Mouse (Mus musculus) splenic B cell, adult 2 months (primary cell): ENCODE results near the gene Shb.
"Not testable (repeated sequence)": the region's sequence is repeated elsewhere in the genome, so short reads cannot be mapped to it uniquely, and the experiment has no call there.

ENCODE experiments used
- DNase-seq: peaks from one replicate; pipeline ENCODE4 v3.0.0-alpha.2; 2011; ENCODE audit warnings: low read depth, low spot score
- H3K27me3 ChIP-seq: 2 replicates; pipeline ENCODE4 v1.6.1; 2012; ENCODE audit warnings: mild to moderate bottlenecking, low read length, moderate library complexity, mixed read lengths; ENCODE audit not compliant: control insufficient read depth, poor library complexity, insufficient read depth, severe bottlenecking
- H3K36me3 ChIP-seq: 2 replicates; pipeline ENCODE4 v1.6.1; 2012; ENCODE audit warnings: mild to moderate bottlenecking, low read length, moderate library complexity, mixed read lengths; ENCODE audit not compliant: control insufficient read depth, poor library complexity, insufficient read depth, severe bottlenecking

Shb gene

GRCm38 (mm10) chr4:45408427-45409132, 123.7 kb downstream of the Shb start, which contains the start of gene Slc25a51:
TSS of gene Slc25a51 (minus strand) at chr4:45408766.
- DNase-seq = peak; percentile 97
- H3K36me3 ChIP-seq = no peaks in the 10 kb centered on the region; the same call in 1 of the 2 replicates
- H3K27me3 ChIP-seq = no peaks in the 10 kb centered on the region

DNA sequence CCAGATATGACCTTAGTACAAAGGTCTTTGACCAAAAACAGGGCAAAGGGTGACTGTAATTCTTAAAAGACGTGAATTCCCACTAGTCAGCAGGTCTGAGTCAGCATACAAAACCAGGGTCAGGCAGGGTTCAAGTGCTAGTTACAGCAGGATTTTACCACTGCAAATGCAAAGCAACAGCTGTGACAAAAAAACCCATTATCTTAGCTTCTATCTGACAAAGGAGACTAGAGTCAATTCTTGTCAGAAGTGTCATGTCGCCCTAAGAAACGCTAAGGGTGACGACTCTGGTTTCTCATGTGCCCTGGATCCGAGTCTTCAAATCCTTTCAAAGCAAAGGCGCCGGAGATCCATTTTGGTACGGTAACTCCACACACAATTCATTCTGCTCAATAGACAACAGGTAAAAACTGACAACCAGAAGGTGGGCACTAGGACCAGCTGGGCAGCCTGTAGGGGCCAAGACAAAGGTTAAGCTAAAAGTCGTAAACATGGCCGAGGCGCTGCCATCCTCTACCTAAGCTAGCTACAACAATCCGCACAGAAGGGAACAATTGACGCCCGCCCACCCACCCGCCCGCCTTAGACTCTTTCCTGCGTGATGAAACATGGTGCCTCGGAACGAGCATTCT, 124.5 kb downstream of the Shb start:
- DNase-seq = peak; percentile 41
- H3K27me3 ChIP-seq = no peaks in the 10 kb centered on the region
- no peaks in the 10 kb centered on the region; the same call in 1 of the 2 replicates for H3K36me3 ChIP-seq

DNA sequence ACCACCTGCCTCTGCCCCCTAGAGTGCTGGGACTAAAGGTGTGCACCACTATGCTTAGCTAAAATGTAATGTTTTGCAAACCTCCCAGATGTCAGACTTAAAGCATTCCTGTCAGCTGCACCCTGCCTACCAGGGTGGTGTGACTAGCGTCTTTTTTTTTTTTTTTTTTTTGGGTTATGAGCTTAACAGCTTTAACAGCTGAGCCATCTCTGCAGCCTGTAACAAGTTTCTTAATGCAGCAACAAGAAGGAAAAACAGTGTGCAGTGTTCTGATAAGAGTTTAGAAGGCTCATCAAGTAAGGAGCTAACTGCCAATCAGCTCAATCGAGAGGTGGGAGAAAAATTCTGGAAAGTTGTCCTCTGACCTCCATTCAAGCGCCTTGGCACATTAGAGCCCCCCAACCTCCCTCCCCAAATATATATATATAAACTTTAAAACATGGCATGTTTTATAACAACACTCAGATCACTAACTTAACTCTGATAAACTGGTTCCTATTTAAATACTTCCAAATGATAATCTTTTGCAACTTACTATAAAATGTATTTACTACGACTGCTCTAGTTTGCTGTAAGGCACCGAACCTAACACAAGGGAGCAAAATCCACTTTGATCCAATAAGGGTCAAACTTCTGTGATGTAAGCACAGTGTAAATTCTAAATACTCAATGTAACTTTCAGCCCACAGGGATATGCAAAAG, 125.1 kb downstream of the Shb start:
- H3K36me3 ChIP-seq = no peaks in the 10 kb centered on the region; the same call in 1 of the 2 replicates
- no peak for DNase-seq
- no peaks in the 10 kb centered on the region for H3K27me3 ChIP-seq

GRCm38 (mm10) chr4:45406397-45406796, 125.9 kb downstream of the Shb start:
- no peak for DNase-seq
- H3K27me3 ChIP-seq = no peaks in the 10 kb centered on the region
- H3K36me3 ChIP-seq = no peaks in the 10 kb centered on the region; the same call in 1 of the 2 replicates

- Histone ChIP-seq H3K27me3 (no peaks in the 10 kb centered on the region), H3K36me3 (no peaks in the 10 kb centered on the region; the same call in 1 of the 2 replicates)
- DNase-seq = no peak
Observed at GRCm38 (mm10) chr4:45405315-45405714, 127.0 kb downstream of the Shb start.

DNA sequence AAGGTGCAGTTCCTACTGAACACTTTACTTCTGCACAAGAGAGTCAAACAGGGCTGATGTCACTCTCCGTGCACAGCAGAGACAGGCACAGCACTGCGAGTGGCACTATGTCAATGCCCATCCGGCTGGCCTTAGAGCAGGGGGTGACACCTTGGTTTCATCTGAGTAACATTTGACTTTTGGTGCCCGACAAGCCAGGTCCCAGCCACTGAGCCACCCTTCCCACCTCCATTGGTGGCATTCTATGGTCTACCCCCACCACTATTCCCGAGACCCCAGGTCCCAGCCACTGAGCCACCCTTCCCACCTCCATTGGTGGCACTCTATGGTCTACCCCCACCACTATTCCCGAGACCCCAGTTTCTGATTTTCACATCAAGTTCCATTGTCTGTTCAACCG, 128.2 kb downstream of the Shb start:
- DNase-seq = no peak
- H3K36me3 ChIP-seq = peaks cover 4% of the 10 kb centered on the region
- no peaks in the 10 kb centered on the region for H3K27me3 ChIP-seq

DNA sequence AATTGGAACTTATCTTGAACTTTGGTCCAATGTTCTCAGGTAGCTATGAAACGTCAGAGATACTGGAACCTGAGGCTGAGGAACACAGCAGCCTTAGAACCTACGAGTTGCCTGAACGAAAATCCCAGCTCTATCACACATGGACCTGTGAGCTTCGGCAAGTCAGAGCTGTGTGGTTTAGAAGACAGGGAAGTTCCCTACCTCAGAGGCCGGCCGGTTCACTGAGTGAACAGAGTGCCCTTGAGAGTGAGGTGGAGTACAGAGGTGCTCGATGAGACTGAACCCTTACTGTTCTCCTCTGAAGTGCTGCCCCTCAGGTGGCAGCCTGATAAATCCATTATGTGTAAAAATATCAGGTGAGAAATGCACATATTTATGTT, 128.8 kb downstream of the Shb start:
- no peaks in the 10 kb centered on the region for H3K27me3 ChIP-seq
- DNase-seq = no peak
- H3K36me3 ChIP-seq = peaks cover 7% of the 10 kb centered on the region

GRCm38 (mm10) chr4:45402878-45403498, 129.3 kb downstream of the Shb start:
- no peak for DNase-seq
- Histone ChIP-seq H3K27me3 (no peaks in the 10 kb centered on the region), H3K36me3 (peaks cover 7% of the 10 kb centered on the region)

- no peaks in the 10 kb centered on the region for H3K27me3 ChIP-seq
- peaks cover 7% of the 10 kb centered on the region for H3K36me3 ChIP-seq
- DNase-seq = no peak
Observed at GRCm38 (mm10) chr4:45402281-45402680, 130.0 kb downstream of the Shb start.

DNA sequence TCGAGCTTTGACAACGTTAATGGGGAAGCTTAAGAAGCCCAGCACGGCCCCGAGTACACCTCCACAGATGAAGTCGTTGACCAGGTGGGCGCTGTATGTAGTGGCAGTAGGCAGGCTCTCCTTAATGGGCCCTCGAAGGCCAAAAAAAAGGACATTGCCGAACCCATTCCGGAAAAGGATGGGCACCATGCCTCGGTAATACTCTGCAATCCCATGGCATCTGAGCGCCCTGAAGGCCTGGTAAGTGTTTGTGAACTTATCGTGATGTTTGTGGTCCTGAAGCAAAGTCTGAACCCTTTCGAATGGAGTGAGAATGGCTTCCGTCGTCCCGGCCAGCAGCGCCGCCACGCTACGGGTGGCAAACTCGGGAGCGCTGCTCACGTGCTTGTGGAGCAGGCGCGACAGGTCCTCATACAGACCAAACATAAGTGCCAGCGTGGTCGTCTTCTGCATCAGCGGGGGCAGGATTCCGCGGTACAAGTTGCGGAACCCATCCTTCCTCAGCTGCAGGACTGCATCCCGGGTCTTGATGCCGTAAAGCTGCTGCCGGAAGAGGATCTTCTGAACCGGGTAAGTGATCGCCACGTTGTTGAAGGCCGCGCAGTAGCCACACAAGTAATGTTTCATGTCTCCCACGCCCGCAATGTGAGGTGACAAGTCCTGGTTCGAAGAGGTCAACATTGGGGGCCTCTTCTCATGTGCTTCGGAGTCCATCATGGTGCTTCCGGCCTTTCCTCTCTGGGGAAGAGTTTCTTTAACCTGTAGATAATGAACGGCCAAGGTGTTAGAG, 132.7 kb downstream of the Shb start:
- no peak for DNase-seq
- peaks cover 7% of the 10 kb centered on the region for H3K36me3 ChIP-seq

DNA sequence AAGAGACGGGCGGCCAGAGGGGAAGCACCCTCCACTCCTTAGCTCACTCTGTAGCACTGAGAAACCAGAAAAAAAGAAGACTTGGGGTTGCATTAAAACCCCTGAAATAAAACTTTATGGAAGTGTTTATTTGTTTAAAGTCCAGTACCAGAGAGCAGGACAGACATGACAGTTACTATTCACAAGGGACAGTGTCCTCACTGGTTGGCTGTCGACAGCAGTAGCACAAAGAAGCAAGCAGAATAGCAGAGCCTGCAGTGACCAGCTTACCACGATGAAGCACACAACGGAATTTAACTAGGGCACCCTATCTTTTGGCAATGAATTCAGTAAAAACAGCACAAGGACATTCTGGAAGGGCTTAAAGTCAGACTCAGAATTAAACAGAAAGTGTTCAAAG, 134.0 kb downstream of the Shb start:
- not testable (repeated sequence) for H3K27me3 ChIP-seq, H3K36me3 ChIP-seq, DNase-seq

More for the DNA sequence above, 132.7 kb downstream of the Shb start:
- no peaks in the 10 kb centered on the region for H3K27me3 ChIP-seq

DNA sequence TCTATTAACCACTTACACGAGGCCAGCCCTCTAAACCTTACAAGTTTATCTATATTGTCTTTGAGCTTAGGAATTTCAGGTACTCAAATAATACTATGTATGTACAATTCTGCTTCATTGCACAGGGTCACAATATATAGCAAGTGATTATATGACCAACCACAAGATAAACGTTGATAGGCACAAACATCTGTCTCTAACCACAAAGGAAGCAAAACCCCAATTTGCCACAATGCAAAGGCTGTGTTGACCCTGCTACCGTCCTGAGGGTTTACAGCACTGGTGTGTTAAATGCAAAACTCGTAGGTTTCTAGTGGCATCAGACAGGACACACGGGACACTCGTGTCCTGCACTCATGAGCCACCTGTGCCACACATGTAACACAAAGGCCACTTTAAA, 136.1 kb downstream of the Shb start:
- H3K27me3 ChIP-seq, DNase-seq, H3K36me3 ChIP-seq: not testable (repeated sequence)

DNA sequence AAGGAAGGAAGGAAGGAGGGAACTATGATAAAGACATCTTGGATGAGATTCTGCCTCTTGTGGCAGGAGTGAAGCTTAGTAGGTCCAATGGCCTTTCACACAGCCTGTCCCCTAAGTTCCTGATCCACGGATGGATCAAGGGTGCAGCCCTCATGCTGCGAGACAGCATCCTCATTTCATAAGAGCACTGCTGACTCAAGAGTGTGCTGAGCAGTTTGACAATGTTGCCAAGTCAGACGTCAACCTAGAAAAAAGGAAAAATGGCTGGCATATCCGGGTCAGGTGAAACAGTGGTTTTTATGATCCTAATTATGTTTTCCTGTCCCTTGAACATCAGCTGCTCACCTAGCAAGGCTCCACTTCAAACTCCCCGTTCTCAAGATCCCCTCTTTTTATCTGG, 138.6 kb downstream of the Shb start:
- no peaks in the 10 kb centered on the region for H3K27me3 ChIP-seq
- DNase-seq = no peak
- H3K36me3 ChIP-seq = peaks cover 1% of the 10 kb centered on the region; the same call in 1 of the 2 replicates

DNA sequence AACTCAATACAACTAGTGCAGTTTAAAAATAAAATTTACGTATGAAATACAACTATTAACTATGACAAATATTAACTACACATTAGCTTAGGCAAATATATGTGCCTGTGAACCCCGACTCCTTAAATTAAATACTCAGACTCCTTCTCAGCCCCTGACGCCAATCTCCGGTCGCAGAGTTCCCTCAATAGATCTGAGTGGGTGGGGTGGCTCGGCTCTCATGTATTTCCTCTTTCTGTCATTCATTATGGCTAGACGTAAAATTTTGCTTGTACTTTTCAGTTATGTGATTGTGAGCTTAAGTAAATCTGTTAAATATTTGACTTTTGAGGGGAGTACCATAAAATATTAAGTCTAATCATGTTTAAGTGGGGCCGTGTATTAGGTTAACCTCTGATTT, 139.3 kb downstream of the Shb start:
- no peaks in the 10 kb centered on the region for H3K36me3 ChIP-seq
- no peaks in the 10 kb centered on the region for H3K27me3 ChIP-seq
- DNase-seq = peak; percentile 33
